Mouse (Mus musculus): ENCODE data around the gene Pole2. TPM values are rescaled to one million over a fixed set of nuclear protein-coding genes. Genes with fewer than 3 reads are reported as not detected.

Pole2 gene
- polyA plus RNA-seq, 1 experiment from 2014 or later, result 15.3 TPM

Small RNA genes lying within 50 kb of the gene (microRNA-seq; reads per million reads assigned to microRNA genes)
- gene Gm47287, result not detected
- 0.81 reads per million for gene Gm47295

Other genes starting within 250 kb of the Pole2 start
- gene Rps29, start 69.0 kb downstream of the Pole2 start, polyA plus RNA-seq (2016; fragmentation: Nextera tagmentation; extraction: Ambion mirVana), result 1,103 and 1,375 TPM in 2 replicates
- gene Lrr1, start 59.4 kb downstream of the Pole2 start, polyA plus RNA-seq (2016; fragmentation: Nextera tagmentation; extraction: Ambion mirVana), result 15.0 and 15.5 TPM in 2 replicates
- gene Rpl36al, start 44.1 kb downstream of the Pole2 start, polyA plus RNA-seq (2016; fragmentation: Nextera tagmentation; extraction: Ambion mirVana), result 409 and 448 TPM in 2 replicates
- 53.2 and 60.2 TPM in 2 replicates for gene Mgat2, start 44.0 kb downstream of the Pole2 start, polyA plus RNA-seq (2016; fragmentation: Nextera tagmentation; extraction: Ambion mirVana)
- 21.4 and 24.7 TPM in 2 replicates for gene Gm49383, start 31.1 kb downstream of the Pole2 start, polyA plus RNA-seq (2016; fragmentation: Nextera tagmentation; extraction: Ambion mirVana)
- 12.7 and 13.1 TPM in 2 replicates for gene Dnaaf2, start 29.8 kb downstream of the Pole2 start, polyA plus RNA-seq (2016; fragmentation: Nextera tagmentation; extraction: Ambion mirVana)
- gene Gm49384, start 23.9 kb downstream of the Pole2 start, polyA plus RNA-seq (2016; fragmentation: Nextera tagmentation; extraction: Ambion mirVana), result 20.0 and 21.0 TPM in 2 replicates
- gene Klhdc1, start 13.0 kb upstream of the Pole2 start, polyA plus RNA-seq (2016; fragmentation: Nextera tagmentation; extraction: Ambion mirVana), result 5.8 and 6.6 TPM in 2 replicates
- 257 and 262 TPM in 2 replicates for gene Klhdc2, start 68.5 kb upstream of the Pole2 start, polyA plus RNA-seq (2016; fragmentation: Nextera tagmentation; extraction: Ambion mirVana)
- 82.0 and 90.7 TPM in 2 replicates for gene Nemf, start 129.0 kb upstream of the Pole2 start, polyA plus RNA-seq (2016; fragmentation: Nextera tagmentation; extraction: Ambion mirVana)
- gene Arf6, start 144.0 kb upstream of the Pole2 start, polyA plus RNA-seq (2016; fragmentation: Nextera tagmentation; extraction: Ambion mirVana), result 56.1 and 61.9 TPM in 2 replicates
- 1.1 and 1.8 TPM in 2 replicates for gene Gm9887, start 144.3 kb upstream of the Pole2 start, polyA plus RNA-seq (2016; fragmentation: Nextera tagmentation; extraction: Ambion mirVana)

All from hindbrain, embryonic 12.5 days (tissue).